In the genomic region with DNA sequence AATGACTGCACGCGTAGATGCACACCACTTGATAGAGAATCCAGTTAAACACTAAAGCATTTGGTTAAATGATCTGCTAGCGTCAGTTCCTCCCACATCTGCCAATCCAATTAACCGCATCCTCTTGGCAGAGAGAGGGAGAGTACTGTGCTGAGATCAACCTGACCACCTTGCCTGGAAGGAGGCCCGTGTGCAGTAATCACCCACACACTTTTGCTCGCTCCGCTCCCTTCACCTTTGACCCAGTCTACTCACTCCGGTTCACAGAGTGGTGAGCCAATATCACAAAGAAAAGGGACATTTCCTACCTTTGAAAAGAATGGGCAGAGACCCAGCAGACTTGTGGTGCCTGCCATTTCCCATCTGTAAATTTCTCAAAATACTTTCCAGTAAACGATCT, we compare ENCODE assay signal across 9 mouse cellular contexts.
DNase-seq lines count a peak whose midpoint lies in the region; ATAC-seq and TF ChIP-seq lines count a peak whose summit lies in the region.
"Had no signal": no experiment of that assay in that cellular context is flagged by ENCODE, and none has a peak within 500 bp of the region (broad histone marks: within the 10 kb centered on the region; RNA-seq: fewer than 3 reads in every experiment).

No protein-coding gene starts in this region.

- no peaks in the 10 kb centered on the region for H3K27me3 ChIP-seq in lung, postnatal 0 days (replicated peaks; ENCODE audit: insufficient read depth, low read length)
- H3K27me3 ChIP-seq: liver, embryonic 13.5 days had no signal

- ATAC-seq in lung, postnatal 0 days = peak; percentile 59

- no peak for TF ChIP-seq POLR2A in brain, embryonic 14.5 days (IDR thresholded peaks at IDR 0.05; ENCODE audit: borderline replicate concordance, extremely low read depth, insufficient read depth, insufficient read length, poor library complexity, severe bottlenecking)

- DNase-seq in CD4-positive, CD25-positive, alpha-beta regulatory T cell, adult 2 months (ENCODE audit: low read depth, low spot score) = peak; percentile 66
- DNase-seq in brain, embryonic 14.5 days (ENCODE audit: low read depth) = peak; percentile 67
- peak; percentile 50 to 51 for DNase-seq in heart, postnatal 36 days
- DNase-seq in lung, postnatal 0 days (ENCODE audit: low spot score) = peak; percentile 54
- no peak for DNase-seq in layer of hippocampus, adult 9-10 months (ENCODE audit: low spot score)
- no peak for DNase-seq in urinary bladder, postnatal 10 days (ENCODE audit: low spot score)
- no peak for DNase-seq in layer of hippocampus, postnatal 14 days (ENCODE audit: low spot score in 2 of 2)
- DNase-seq: liver, embryonic 13.5 days had no signal

- no peak overlapping the region; the same call in 1 of the 2 replicates for H3K27ac ChIP-seq in lung, postnatal 0 days (ENCODE audit: low read length)

- H3K9me3 ChIP-seq in lung, postnatal 0 days (ENCODE audit: low read length) = no peaks in the 10 kb centered on the region
- H3K9me3 ChIP-seq: hindbrain, embryonic 10.5 days; liver, embryonic 13.5 days had no signal

- no peaks in the 10 kb centered on the region for H3K36me3 ChIP-seq in lung, postnatal 0 days (ENCODE audit: insufficient read depth, low read length)
- H3K36me3 ChIP-seq: hindbrain, embryonic 10.5 days; liver, embryonic 13.5 days had no signal

- H3K4me3 ChIP-seq in lung, postnatal 0 days (ENCODE audit: low read depth, low read length) = no peak overlapping the region
- H3K4me3 ChIP-seq: hindbrain, embryonic 10.5 days; liver, embryonic 13.5 days had no signal

- WGBS in lung, postnatal 0 days = 59% methylated on average over 9 of the region's 9 CpGs

- TF ChIP-seq CTCF in brain, embryonic 14.5 days (IDR thresholded peaks at IDR 0.05; ENCODE audit: borderline replicate concordance, extremely low read depth, insufficient read depth, insufficient read length) = no peak
- TF ChIP-seq CTCF in lung, postnatal 0 days (IDR thresholded peaks at IDR 0.05) = no peak

- H3K4me1 ChIP-seq in lung, postnatal 0 days (ENCODE audit: insufficient read depth, low read depth, low read length) = no peaks in the 10 kb centered on the region

- H3K4me2 ChIP-seq in lung, postnatal 0 days (replicated peaks; ENCODE audit: low read depth, low read length) = no peak overlapping the region
- H3K4me2 ChIP-seq: liver, embryonic 13.5 days had no signal

- peak; percentile 86 for TF ChIP-seq EP300 in lung, postnatal 0 days (IDR thresholded peaks at IDR 0.05)

- intact Hi-C loops in heart, postnatal 36 days (cut with DNase I) = loop anchor here (2.0 to 10.0 kb wide), 4 partner anchors 312 to 697 kb away; no protein-coding TSS in a partner anchor

- no peak overlapping the region for H3K9ac ChIP-seq in lung, postnatal 0 days (replicated peaks; ENCODE audit: low read depth)
- H3K9ac ChIP-seq: liver, embryonic 13.5 days had no signal

Comparison
In these comparisons a context has a peak if more than half of its experiments do, and no peak if none do; other contexts are left out.
1. DNase-seq: peak in CD4-positive, CD25-positive, alpha-beta regulatory T cell, adult 2 months (single experiment), brain, embryonic 14.5 days (single experiment), heart, postnatal 36 days (2 of 2) and lung, postnatal 0 days (single experiment); none in layer of hippocampus, adult 9-10 months (single experiment), urinary bladder, postnatal 10 days (single experiment) and layer of hippocampus, postnatal 14 days (0 of 2).